Mouse (Mus musculus) kidney, adult 2 months (tissue): ENCODE measurements at regions not wholly inside any gene's neighbourhood (a gene's known extent, or its start where the extent isn't known, plus 50 kb on each side); places are given as distances from the start of the nearest gene placed in this dataset.

ENCODE experiments used
- DNase-seq: peaks from one replicate; pipeline ENCODE4 v3.0.0; 2021
- H3K27ac ChIP-seq: fragments of 200-500 bp; 2 replicates; pipeline ENCODE4 v1.5.1; 2012; ENCODE audit warnings: low read depth, low read length, control low read depth, inconsistent platforms; ENCODE audit not compliant: insufficient read depth
- H3K27me3 ChIP-seq: fragments of 200-500 bp; replicated peaks from 2 replicates; pipeline ENCODE4 v1.6.1; 2012; ENCODE audit warnings: mild to moderate bottlenecking, moderate library complexity, low read length, inconsistent platforms; ENCODE audit not compliant: control insufficient read depth, insufficient read depth
- H3K36me3 ChIP-seq: fragments of 200-500 bp; 2 replicates; pipeline ENCODE4 v1.6.1; 2012; ENCODE audit warnings: mild to moderate bottlenecking, moderate library complexity, low read length, inconsistent platforms; ENCODE audit not compliant: control insufficient read depth, insufficient read depth
- H3K4me1 ChIP-seq: fragments of 200-500 bp; 2 replicates; pipeline ENCODE4 v1.6.1; 2011; ENCODE audit warnings: low read length; ENCODE audit not compliant: control insufficient read depth, insufficient read depth
- H3K4me3 ChIP-seq: fragments of 200-500 bp; 2 replicates; pipeline ENCODE4 v1.5.1; 2011; ENCODE audit warnings: mild to moderate bottlenecking, low read depth, low read length, control low read depth; ENCODE audit not compliant: insufficient read depth
- CTCF ChIP-seq: fragments of 200-500 bp; conservative IDR thresholded peaks from 2 replicates; pipeline ENCODE4 v1.5.1; 2011; ENCODE audit warnings: low read depth, mild to moderate bottlenecking, control low read depth, low read length, moderate library complexity, mixed read lengths; ENCODE audit not compliant: insufficient read depth, insufficient read length
- POLR2A ChIP-seq: fragments of 200-500 bp; IDR thresholded peaks from one replicate; pipeline ENCODE4 v1.6.1; 2011; ENCODE audit warnings: low read depth, low read length, control low read depth
- WGBS: fragments of 180-500 bp; shearing (Covaris S2); methylation state at CpG from one replicate; pipeline ENCODE4 v1.1.7; 2018; 5-methylcytosine and 5-hydroxymethylcytosine counted together

- no peak overlapping the region for H3K27ac ChIP-seq
- H3K4me1 ChIP-seq = no peaks in the 10 kb centered on the region
- DNase-seq = no peak
- H3K36me3 ChIP-seq = no peaks in the 10 kb centered on the region
- H3K27me3 ChIP-seq = no peaks in the 10 kb centered on the region
- H3K4me3 ChIP-seq = no peak overlapping the region
- 8% methylated on average over 1 of the region's 1 CpGs for WGBS
- TF ChIP-seq POLR2A = no peak
- no peak for TF ChIP-seq CTCF
These were observed 234.3 kb upstream of the Fbxl7 start for GRCm38 (mm10) chr15:27129697-27130096.

- no peak overlapping the region for H3K27ac ChIP-seq
- TF ChIP-seq CTCF = no peak
- TF ChIP-seq POLR2A = no peak
- H3K4me1 ChIP-seq = no peaks in the 10 kb centered on the region
- H3K27me3 ChIP-seq = no peaks in the 10 kb centered on the region
- 96% methylated on average over 2 of the region's 2 CpGs for WGBS
- no peaks in the 10 kb centered on the region for H3K36me3 ChIP-seq
- no peak for DNase-seq
- H3K4me3 ChIP-seq = no peak overlapping the region
These were observed 237.4 kb upstream of the Fbxl7 start for GRCm38 (mm10) chr15:27132761-27133160.

GRCm38 (mm10) chr15:27137580-27137979 lies 242.2 kb upstream of the Fbxl7 start:
- no peak for DNase-seq
- H3K27me3 ChIP-seq = no peaks in the 10 kb centered on the region
- 85% methylated on average over 5 of the region's 5 CpGs for WGBS
- TF ChIP-seq CTCF = no peak
- no peak for TF ChIP-seq POLR2A
- H3K36me3 ChIP-seq = no peaks in the 10 kb centered on the region
- H3K4me1 ChIP-seq = no peaks in the 10 kb centered on the region
- H3K4me3 ChIP-seq = no peak overlapping the region
- no peak overlapping the region for H3K27ac ChIP-seq

DNA sequence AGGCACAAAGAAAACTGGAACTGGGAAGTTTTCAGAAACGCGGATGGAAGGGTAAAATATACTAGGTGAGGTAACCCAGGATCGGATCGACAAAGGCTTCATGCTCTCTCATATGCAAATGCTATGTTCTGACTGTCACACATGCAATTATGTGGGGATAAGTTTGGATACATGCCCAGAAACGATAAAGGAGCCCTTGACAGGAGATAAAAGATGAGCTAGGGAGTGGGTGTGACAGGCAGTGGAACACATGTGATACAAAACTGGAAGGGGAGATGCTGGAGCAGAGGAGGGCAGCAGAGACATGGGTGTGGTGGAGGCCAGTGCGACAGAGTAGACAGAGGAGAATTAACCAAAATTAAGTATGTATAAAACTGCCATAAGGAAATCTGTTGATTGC lies 250.5 kb upstream of the Fbxl7 start:
- H3K4me1 ChIP-seq = no peaks in the 10 kb centered on the region
- 74% methylated on average over 6 of the region's 6 CpGs for WGBS
- TF ChIP-seq CTCF = no peak
- TF ChIP-seq POLR2A = no peak
- H3K36me3 ChIP-seq = no peaks in the 10 kb centered on the region
- DNase-seq = no peak
- no peak overlapping the region for H3K4me3 ChIP-seq
- no peak overlapping the region for H3K27ac ChIP-seq
- no peaks in the 10 kb centered on the region for H3K27me3 ChIP-seq

DNA sequence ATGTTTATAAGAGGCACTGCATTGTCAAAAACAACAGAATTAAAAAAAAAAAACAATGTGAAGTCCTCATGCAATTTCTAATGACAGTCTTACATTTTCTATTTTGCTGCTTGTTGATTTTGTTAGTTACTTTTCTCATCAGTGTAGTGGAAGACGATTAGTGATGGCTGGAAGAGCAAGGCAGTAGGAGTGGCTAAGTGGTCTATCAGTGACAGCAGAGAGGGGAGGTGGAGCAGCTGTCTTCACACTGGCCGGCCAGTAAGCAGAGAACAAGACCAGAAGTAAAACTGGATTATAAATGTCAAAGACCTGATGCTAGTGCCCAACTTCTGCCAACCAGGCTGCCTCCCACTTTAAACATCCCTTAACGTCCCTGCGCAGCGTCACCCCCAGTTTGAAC lies 265.6 kb upstream of the Fbxl7 start:
- H3K27me3 ChIP-seq = no peaks in the 10 kb centered on the region
- DNase-seq = no peak
- H3K36me3 ChIP-seq = no peaks in the 10 kb centered on the region
- H3K4me3 ChIP-seq = no peak overlapping the region
- no peaks in the 10 kb centered on the region for H3K4me1 ChIP-seq
- no peak overlapping the region for H3K27ac ChIP-seq
- WGBS = 58% methylated on average over 5 of the region's 5 CpGs
- TF ChIP-seq CTCF (no peak), POLR2A (no peak)

DNA sequence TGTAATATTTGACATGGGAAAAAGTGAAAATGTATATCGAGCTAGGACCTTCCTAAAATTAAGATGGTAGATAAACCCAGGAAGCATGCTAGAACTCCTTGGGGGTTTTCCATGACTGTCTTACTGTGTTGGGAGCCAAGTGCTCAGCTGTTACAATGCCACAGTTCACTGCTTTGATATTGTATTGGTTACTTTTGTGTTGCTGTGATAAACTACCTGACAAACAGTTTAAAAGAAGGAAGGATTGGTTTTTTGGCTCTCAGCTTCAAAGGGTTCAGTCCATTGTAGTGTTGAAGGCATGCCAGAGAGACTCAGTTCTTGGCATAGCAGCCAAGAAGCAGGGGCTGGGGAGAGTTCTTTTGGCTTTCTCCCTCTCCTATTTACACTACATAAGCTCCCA lies 272.1 kb upstream of the Fbxl7 start:
- no peaks in the 10 kb centered on the region for H3K27me3 ChIP-seq
- DNase-seq = no peak
- H3K27ac ChIP-seq = no peak overlapping the region
- H3K36me3 ChIP-seq = no peaks in the 10 kb centered on the region
- H3K4me1 ChIP-seq = no peaks in the 10 kb centered on the region
- no peak overlapping the region for H3K4me3 ChIP-seq
- WGBS = 65% methylated on average over 1 of the region's 1 CpGs
- no peak for TF ChIP-seq CTCF

DNA sequence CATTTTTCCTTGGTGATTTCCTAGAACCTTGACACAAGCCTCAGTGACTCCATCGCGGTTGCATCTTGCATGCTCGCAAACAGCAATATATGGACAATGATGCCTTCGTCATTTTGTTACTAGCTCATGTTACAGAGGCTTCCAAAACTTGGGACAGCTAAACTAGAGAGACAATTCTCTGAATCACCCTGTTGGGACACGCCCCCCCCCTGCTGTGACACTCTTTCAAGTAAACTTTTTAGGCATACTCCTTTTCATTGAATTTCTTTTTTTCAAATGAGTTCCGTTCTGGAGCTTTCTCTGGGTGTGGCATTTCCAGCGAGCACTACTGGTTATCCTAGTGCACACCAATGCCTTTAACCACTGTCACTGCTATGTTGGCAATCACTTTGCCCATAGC lies 274.5 kb upstream of the Fbxl7 start:
- Histone ChIP-seq H3K4me3 (no peak overlapping the region), H3K27me3 (no peaks in the 10 kb centered on the region), H3K27ac (no peak overlapping the region), H3K36me3 (no peaks in the 10 kb centered on the region), H3K4me1 (no peaks in the 10 kb centered on the region)
- 95% methylated on average over 7 of the region's 7 CpGs for WGBS
- no peak for DNase-seq
- no peak for TF ChIP-seq CTCF
- no peak for TF ChIP-seq POLR2A

DNA sequence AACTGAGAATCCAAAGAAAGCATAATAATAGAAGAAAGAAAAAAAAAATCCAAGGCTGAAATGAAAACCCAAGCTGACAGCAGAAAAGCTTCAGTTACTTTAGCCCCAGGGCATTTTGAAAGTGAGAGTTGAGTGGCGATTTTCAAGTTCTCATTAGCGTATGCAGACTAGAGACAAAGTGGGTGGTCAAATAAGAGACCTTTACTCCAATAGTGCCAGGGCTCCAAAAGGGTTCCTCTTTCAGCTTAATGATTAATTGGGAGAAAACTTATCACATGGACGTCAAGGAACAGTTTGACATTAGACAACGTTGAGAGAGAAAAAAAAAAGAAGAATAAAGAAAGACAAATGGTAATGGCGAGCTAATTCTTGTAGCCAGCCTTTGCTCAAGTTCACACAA lies 278.1 kb upstream of the Fbxl7 start:
- WGBS = 37% methylated on average over 5 of the region's 5 CpGs
- no peaks in the 10 kb centered on the region for H3K4me1 ChIP-seq
- no peaks in the 10 kb centered on the region for H3K27me3 ChIP-seq
- no peak for TF ChIP-seq POLR2A
- no peak for TF ChIP-seq CTCF
- no peak overlapping the region for H3K4me3 ChIP-seq
- no peaks in the 10 kb centered on the region for H3K36me3 ChIP-seq
- H3K27ac ChIP-seq = no peak overlapping the region
- no peak for DNase-seq
